Mouse (Mus musculus) ZHBTc4 (cell line): Measurements from ENCODE around the gene Olfr849.

ENCODE experiments used
- DNase-seq: peaks from one replicate; pipeline ENCODE4 v3.0.0-alpha.2; 2011; ENCODE audit warnings: low read depth, low spot score

Gene Olfr849

GRCm38 (mm10) chr9:19439966-19440365 lies at the start of gene Olfr849:
Gene Olfr849, plus strand, starts transcription at chr9:19440266.
- DNase-seq = no peak

DNA sequence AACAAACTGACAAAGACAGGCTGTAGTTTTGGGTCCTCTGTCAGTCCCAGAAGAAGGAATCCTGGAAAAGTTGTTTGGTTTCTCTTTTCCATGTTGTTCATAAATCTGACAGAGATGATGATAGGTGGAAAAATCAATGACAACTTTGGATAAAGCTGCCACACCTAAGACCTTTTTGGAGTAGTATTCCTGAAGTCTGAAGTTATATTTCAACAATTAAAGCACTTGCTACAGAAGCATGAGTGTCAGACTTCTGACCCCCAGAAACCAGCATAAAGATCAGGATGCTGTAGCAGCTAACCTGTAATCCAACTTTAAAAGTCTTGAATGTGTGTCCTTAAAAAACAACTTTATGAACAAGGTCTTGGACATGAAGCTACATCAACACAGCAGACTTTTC lies 38.1 kb downstream of the Olfr849 start, which contains the start of gene Olfr850:
Olfr850 (minus strand) TSS at position 101 of the 400 bp plus-strand sequence.
- DNase-seq = no peak

GRCm38 (mm10) chr9:19492995-19493394 lies 52.9 kb downstream of the Olfr849 start, which contains the start of gene Olfr851:
Gene Olfr851, plus strand, starts transcription at chr9:19493295.
- DNase-seq = no peak
